Mouse (Mus musculus): ENCODE measurements around the gene Wdr95. TPM values are rescaled to one million over a fixed set of nuclear protein-coding genes. Genes with fewer than 3 reads are reported as not detected.

Gene Wdr95
- polyA plus RNA-seq, 1 experiment from 2014 or later = 0.19 TPM

GRCm38 (mm10) chr5:149641277-149641892 is 112.9 kb downstream of the Wdr95 start:
- Histone ChIP-seq H3K4me1 (peaks cover 3% of the 10 kb centered on the region; the same call in 1 of the 2 replicates), H3K27me3 (no peaks in the 10 kb centered on the region), H3K36me3 (no peaks in the 10 kb centered on the region), H3K4me2 (no peak overlapping the region), H3K9me3 (no peaks in the 10 kb centered on the region), H3K27ac (no peak overlapping the region), H3K9ac (no peak overlapping the region), H3K4me3 (no peak overlapping the region)
- 77% methylated on average over 8 of the region's 8 CpGs for WGBS
- ATAC-seq (ENCODE audit: insufficient number of reproducible peaks, low FRiP score, low TSS enrichment, low read depth) = no peak

DNA sequence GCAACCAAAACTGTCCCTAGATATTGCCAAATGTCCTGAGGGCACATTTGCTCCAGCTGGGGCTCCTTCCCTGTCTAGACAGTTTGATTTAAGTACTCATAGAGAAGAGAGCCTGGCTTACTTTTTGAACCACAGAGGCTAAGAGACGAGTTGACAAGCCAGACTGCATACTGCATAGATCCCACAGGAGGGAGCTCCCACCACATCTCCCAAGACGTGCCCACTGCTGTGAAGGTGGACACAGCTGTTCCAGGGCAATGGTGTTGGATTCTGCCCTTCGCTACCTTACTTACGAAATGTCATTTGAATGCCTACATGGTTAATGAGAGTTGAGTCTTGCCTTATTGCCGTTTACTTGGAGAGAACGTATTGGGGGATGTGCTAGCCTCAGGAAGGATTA is 113.9 kb downstream of the Wdr95 start:
- Histone ChIP-seq H3K4me1 (peaks cover 1% of the 10 kb centered on the region; the same call in 1 of the 2 replicates), H3K27ac (no peak overlapping the region), H3K27me3 (no peaks in the 10 kb centered on the region), H3K9me3 (no peaks in the 10 kb centered on the region), H3K9ac (no peak overlapping the region), H3K4me2 (no peak overlapping the region), H3K4me3 (no peak overlapping the region), H3K36me3 (no peaks in the 10 kb centered on the region)
- WGBS = 44% methylated on average over 6 of the region's 6 CpGs
- ATAC-seq (ENCODE audit: insufficient number of reproducible peaks, low FRiP score, low TSS enrichment, low read depth) = no peak

DNA sequence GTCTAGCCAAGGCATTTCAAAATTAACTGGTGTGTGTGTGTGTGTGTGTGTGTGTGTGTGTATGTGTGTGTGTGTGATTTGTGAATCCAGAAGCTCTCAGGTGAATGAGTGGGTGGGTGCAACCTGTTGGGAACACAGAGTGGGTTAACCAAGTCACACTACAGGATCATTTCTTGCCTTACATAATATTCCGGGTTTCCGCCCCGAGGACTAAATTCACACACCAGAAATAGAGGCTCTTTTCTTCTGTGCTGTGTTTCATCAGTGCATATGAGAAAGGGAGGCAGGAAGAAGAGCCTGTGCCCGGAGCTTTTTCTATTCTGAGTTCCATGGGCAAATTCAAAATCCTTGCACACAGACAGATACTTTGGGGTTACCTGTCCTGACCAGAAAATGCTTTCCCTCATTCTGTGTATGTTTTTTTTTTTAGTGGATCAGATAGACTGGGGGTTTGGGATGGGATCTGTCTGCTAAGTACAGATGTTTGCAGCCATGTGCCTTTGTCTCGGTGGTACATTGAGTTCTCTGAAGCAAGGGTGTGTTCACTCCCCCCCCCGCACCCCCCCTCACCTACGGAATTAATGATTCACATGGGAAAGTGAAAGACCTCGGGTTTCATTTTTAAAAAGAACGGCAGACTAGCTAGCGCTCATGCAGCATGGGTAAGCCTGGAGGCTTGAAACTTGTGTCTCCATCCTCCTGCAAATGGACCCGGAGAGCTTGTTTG is 114.5 kb downstream of the Wdr95 start:
- no peaks in the 10 kb centered on the region for H3K27me3 ChIP-seq
- H3K4me3 ChIP-seq = no peak overlapping the region
- no peaks in the 10 kb centered on the region for H3K36me3 ChIP-seq
- WGBS = 71% methylated on average over 11 of the region's 11 CpGs
- ATAC-seq (ENCODE audit: insufficient number of reproducible peaks, low FRiP score, low TSS enrichment, low read depth) = no peak
- no peak overlapping the region for H3K9ac ChIP-seq
- H3K27ac ChIP-seq = no peak overlapping the region
- H3K4me1 ChIP-seq = no peaks in the 10 kb centered on the region
- no peaks in the 10 kb centered on the region for H3K9me3 ChIP-seq
- no peak overlapping the region for H3K4me2 ChIP-seq

DNA sequence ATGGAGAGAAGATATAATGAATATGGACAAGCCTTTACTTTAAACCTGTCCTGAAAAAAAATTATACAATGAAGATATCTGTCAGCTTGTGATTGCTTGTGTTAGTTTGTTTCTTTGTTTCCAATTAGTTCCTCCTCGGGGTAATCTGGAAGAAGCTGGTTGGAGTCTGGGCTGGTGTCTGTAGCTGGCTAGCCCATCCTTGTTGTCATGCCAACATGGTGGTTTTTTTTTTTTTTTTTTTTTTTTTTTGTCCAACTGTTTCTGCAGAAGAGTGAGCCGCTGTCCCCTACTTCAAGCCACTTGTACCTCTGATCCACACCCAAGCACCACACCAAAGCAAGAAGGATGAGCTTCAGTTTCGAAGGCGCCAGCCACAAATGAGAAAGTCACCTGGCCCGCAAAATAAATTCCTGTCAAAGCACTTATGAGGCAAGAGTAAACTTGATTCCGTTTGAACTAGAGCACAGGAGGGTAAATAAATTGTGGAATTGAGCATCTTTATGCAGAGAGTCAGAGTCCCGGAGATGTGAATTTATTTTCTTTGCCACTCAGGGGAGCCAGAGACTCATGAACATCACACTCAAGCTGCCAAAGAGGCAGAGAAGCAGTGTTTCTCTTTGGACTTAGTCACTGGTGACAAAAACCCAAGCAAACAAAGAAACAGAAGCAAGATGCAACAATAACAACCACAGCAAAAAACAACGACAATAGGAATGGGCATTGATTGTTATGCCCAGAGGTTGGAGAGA is 119.1 kb downstream of the Wdr95 start:
- Histone ChIP-seq H3K4me1 (no peaks in the 10 kb centered on the region), H3K27ac (no peak overlapping the region), H3K9ac (no peak overlapping the region), H3K4me3 (no peak overlapping the region), H3K27me3 (no peaks in the 10 kb centered on the region), H3K4me2 (no peak overlapping the region), H3K9me3 (no peaks in the 10 kb centered on the region), H3K36me3 (no peaks in the 10 kb centered on the region)
- ATAC-seq (ENCODE audit: insufficient number of reproducible peaks, low FRiP score, low TSS enrichment, low read depth) = no peak
- 62% methylated on average over 8 of the region's 8 CpGs for WGBS

DNA sequence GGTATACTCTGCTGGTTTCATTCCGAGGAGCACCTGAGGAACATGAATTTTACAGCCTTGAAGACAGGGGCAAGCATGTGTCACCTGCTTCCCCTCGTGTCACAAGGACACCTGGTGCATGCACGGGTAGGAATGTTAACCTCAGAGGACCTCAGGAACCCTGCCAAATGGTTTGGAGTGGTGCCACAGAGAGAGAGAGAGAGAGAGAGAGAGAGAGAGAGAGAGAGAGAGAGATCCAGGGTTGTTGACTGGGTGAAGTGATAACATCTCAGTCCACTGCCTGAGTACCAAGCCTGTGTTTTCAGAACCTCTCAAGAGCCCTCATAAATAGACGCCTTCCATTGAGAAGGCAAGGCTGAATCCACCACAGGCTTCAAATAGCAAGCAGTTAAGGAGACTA is 119.7 kb downstream of the Wdr95 start:
- no peak overlapping the region for H3K4me2 ChIP-seq
- no peak overlapping the region for H3K4me3 ChIP-seq
- no peak overlapping the region for H3K27ac ChIP-seq
- H3K36me3 ChIP-seq = no peaks in the 10 kb centered on the region
- no peak for ATAC-seq (ENCODE audit: insufficient number of reproducible peaks, low FRiP score, low TSS enrichment, low read depth)
- WGBS = 43% methylated on average over 4 of the region's 4 CpGs
- no peaks in the 10 kb centered on the region for H3K9me3 ChIP-seq
- no peaks in the 10 kb centered on the region for H3K27me3 ChIP-seq
- H3K9ac ChIP-seq = no peak overlapping the region
- H3K4me1 ChIP-seq = no peaks in the 10 kb centered on the region

DNA sequence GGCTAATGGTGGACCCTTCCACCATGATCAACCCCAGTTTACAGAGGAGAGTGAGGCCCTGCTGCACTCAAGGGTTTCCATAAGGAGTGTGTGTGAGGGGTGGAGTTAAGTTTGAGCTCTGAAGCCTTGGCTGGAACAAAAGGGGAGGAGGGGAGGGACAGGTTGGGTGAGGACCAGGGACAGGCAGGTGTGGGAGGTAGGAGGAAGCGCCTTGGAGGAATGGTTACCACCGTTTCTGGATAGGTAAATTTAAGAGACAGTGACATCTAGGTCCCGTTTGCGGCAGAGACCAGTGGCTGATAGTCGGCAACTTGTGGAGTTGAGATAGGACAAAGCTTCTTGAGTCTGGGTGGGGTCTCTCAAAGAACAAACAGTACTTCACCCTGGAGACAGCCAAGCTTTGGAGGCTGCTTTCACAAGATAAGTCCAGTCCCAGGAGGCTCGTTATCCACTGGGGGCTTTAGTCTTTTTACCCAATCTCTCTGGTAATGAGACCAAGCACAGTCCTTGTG is 120.5 kb downstream of the Wdr95 start:
- Histone ChIP-seq H3K4me3 (no peak overlapping the region), H3K27me3 (no peaks in the 10 kb centered on the region), H3K9me3 (no peaks in the 10 kb centered on the region), H3K4me1 (no peaks in the 10 kb centered on the region), H3K36me3 (no peaks in the 10 kb centered on the region), H3K27ac (no peak overlapping the region), H3K9ac (no peak overlapping the region), H3K4me2 (no peak overlapping the region)
- no peak for ATAC-seq (ENCODE audit: insufficient number of reproducible peaks, low FRiP score, low TSS enrichment, low read depth)
- WGBS = 65% methylated on average over 6 of the region's 6 CpGs

- no peaks in the 10 kb centered on the region for H3K36me3 ChIP-seq
- H3K4me2 ChIP-seq = no peak overlapping the region
- H3K9ac ChIP-seq = no peak overlapping the region
- ATAC-seq (ENCODE audit: insufficient number of reproducible peaks, low FRiP score, low TSS enrichment, low read depth) = no peak
- no peak overlapping the region for H3K27ac ChIP-seq
- H3K27me3 ChIP-seq = no peaks in the 10 kb centered on the region
- H3K9me3 ChIP-seq = no peaks in the 10 kb centered on the region
- no peak overlapping the region for H3K4me3 ChIP-seq
- 71% methylated on average over 14 of the region's 14 CpGs for WGBS
- H3K4me1 ChIP-seq = no peaks in the 10 kb centered on the region
Observed at GRCm38 (mm10) chr5:149649499-149650178, 121.2 kb downstream of the Wdr95 start.

- WGBS = 68% methylated on average over 4 of the region's 4 CpGs
Observed at GRCm38 (mm10) chr5:149650179-149650553, 121.7 kb downstream of the Wdr95 start.

GRCm38 (mm10) chr5:149655636-149656035 is 127.2 kb downstream of the Wdr95 start:
- Histone ChIP-seq H3K4me3 (no peak overlapping the region), H3K4me1 (no peaks in the 10 kb centered on the region), H3K27ac (no peak overlapping the region), H3K27me3 (no peaks in the 10 kb centered on the region), H3K9me3 (no peaks in the 10 kb centered on the region), H3K4me2 (no peak overlapping the region), H3K36me3 (no peaks in the 10 kb centered on the region), H3K9ac (no peak overlapping the region)
- 73% methylated on average over 9 of the region's 9 CpGs for WGBS
- no peak for ATAC-seq (ENCODE audit: insufficient number of reproducible peaks, low FRiP score, low TSS enrichment, low read depth)

More at GRCm38 (mm10) chr5:149650179-149650553, 121.7 kb downstream of the Wdr95 start:
- H3K27me3 ChIP-seq = no peaks in the 10 kb centered on the region
- no peak overlapping the region for H3K27ac ChIP-seq
- H3K4me1 ChIP-seq = no peaks in the 10 kb centered on the region
- no peak overlapping the region for H3K4me2 ChIP-seq
- H3K9me3 ChIP-seq = no peaks in the 10 kb centered on the region
- H3K4me3 ChIP-seq = no peak overlapping the region
- H3K36me3 ChIP-seq = no peaks in the 10 kb centered on the region
- no peak for ATAC-seq (ENCODE audit: insufficient number of reproducible peaks, low FRiP score, low TSS enrichment, low read depth)
- no peak overlapping the region for H3K9ac ChIP-seq

GRCm38 (mm10) chr5:149658022-149658421 is 129.5 kb downstream of the Wdr95 start:
- Histone ChIP-seq H3K9ac (no peak overlapping the region), H3K4me3 (no peak overlapping the region), H3K27ac (no peak overlapping the region), H3K4me1 (no peaks in the 10 kb centered on the region), H3K36me3 (no peaks in the 10 kb centered on the region), H3K27me3 (no peaks in the 10 kb centered on the region), H3K4me2 (no peak overlapping the region), H3K9me3 (no peaks in the 10 kb centered on the region)
- no peak for ATAC-seq (ENCODE audit: insufficient number of reproducible peaks, low FRiP score, low TSS enrichment, low read depth)
- 62% methylated on average over 3 of the region's 3 CpGs for WGBS

DNA sequence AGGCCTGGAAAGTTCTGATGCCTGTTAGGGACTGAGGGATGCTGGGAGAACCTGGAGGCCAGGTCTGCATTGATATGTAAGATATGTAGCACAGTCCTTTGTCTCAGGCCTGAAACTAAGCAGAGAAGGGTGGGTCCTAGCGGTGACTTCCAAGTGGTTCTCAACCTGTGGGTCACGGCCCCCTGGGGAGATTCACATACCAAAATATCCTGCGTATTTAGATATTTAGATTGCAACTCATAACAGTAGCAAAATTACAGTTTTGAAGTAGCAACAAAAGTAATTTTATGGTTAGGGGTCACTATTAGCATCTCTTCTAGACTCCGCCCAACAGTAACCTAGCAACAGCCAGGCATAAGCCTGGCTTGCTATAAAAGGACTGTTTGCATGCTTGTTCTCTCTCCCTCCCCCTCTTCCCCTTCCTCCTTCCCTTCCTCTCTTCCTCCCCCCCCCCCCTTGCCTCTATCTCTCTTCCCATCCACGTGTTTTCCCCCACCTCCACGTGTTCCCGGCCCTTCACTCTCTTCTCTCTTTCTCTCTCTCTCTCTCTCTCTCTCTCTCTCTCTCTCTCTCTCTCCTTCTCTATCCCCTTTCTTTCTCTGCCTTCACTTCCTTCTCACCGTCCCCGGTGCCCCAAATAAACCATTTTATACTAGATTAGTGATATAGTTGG is 130.4 kb downstream of the Wdr95 start:
- 58% methylated on average over 9 of the region's 9 CpGs for WGBS
- Histone ChIP-seq H3K4me3 (no peak overlapping the region), H3K4me1 (no peaks in the 10 kb centered on the region), H3K36me3 (no peaks in the 10 kb centered on the region), H3K9ac (no peak overlapping the region), H3K27me3 (no peaks in the 10 kb centered on the region), H3K4me2 (no peak overlapping the region), H3K9me3 (no peaks in the 10 kb centered on the region), H3K27ac (no peak overlapping the region)
- ATAC-seq (ENCODE audit: insufficient number of reproducible peaks, low FRiP score, low TSS enrichment, low read depth) = no peak

All from limb, embryonic 15.5 days (tissue).